Mouse (Mus musculus) heart, embryonic 14.5 days (tissue): ENCODE results near the gene Cacng1. TPM values are rescaled to one million over a fixed set of nuclear protein-coding genes. Genes with fewer than 3 reads are reported as not detected.

Experiments used
- ATAC-seq: fragments of 200-750 bp; cut with Nextera tagmentation; 2 replicates; pipeline ENCODE4 v1.8.0; 2017; ENCODE audit warnings: low read depth, moderate TSS enrichment; ENCODE audit not compliant: insufficient number of reproducible peaks, insufficient read depth, low FRiP score
- H3K27ac ChIP-seq, 2 experiments: fragments of 200-500 bp in 1 of 2; fragments of 300-500 bp in 1 of 2; sonication (generic) in 1 of 2; replicated peaks in 1 of 2; 2 replicates each; pipeline ENCODE4 v1.5.1; 2012 to 2014; ENCODE audit warnings: low read depth in 2 of 2, low read length in 2 of 2, control low read depth in 1 of 2, mild to moderate bottlenecking in 1 of 2, mixed read lengths in 1 of 2; ENCODE audit not compliant: control insufficient read depth in 1 of 2, insufficient read depth in 1 of 2
- H3K27me3 ChIP-seq: fragments of 300-500 bp; sonication (generic); 2 replicates; pipeline ENCODE4 v1.6.1; 2014; ENCODE audit warnings: mild to moderate bottlenecking, low read length, control low read depth; ENCODE audit not compliant: control insufficient read depth, insufficient read depth
- H3K36me3 ChIP-seq: fragments of 300-500 bp; sonication (generic); 2 replicates; pipeline ENCODE4 v1.6.1; 2014; ENCODE audit warnings: mild to moderate bottlenecking, control low read depth, low read length, mixed read lengths; ENCODE audit not compliant: control insufficient read depth, insufficient read depth
- H3K4me1 ChIP-seq, 2 experiments: fragments of 200-500 bp in 1 of 2; fragments of 300-500 bp in 1 of 2; sonication (generic) in 1 of 2; 2 replicates each; pipeline ENCODE4 v1.6.1; 2012 to 2014; ENCODE audit warnings: low read length in 2 of 2, control low read depth in 1 of 2, mixed read lengths in 1 of 2; ENCODE audit not compliant: control insufficient read depth in 2 of 2, insufficient read depth in 2 of 2
- H3K4me2 ChIP-seq: fragments of 300-500 bp; sonication (generic); 2 replicates; pipeline ENCODE4 v1.6.1; 2014; ENCODE audit warnings: mild to moderate bottlenecking, low read length
- H3K4me3 ChIP-seq, 2 experiments: fragments of 200-500 bp in 1 of 2; fragments of 300-500 bp in 1 of 2; sonication (generic) in 1 of 2; 2 replicates each; pipeline ENCODE4 v1.5.1; 2012 to 2014; ENCODE audit warnings: low read length in 2 of 2, mild to moderate bottlenecking in 2 of 2, control low read depth in 1 of 2, low read depth in 1 of 2, moderate library complexity in 1 of 2; ENCODE audit not compliant: control insufficient read depth in 1 of 2, insufficient read depth in 1 of 2
- H3K9ac ChIP-seq: fragments of 300-500 bp; sonication (generic); 2 replicates; pipeline ENCODE4 v1.6.1; 2014; ENCODE audit warnings: mild to moderate bottlenecking, low read length
- H3K9me3 ChIP-seq: fragments of 300-500 bp; sonication (generic); 2 replicates; pipeline ENCODE4 v1.6.1; 2016; ENCODE audit warnings: low read length, control low read depth; ENCODE audit not compliant: control insufficient read depth
- WGBS: fragments of 180-500 bp; shearing (Covaris S2); extraction: QIAGEN DNeasy Blood & Tissue Kit; methylation state at CpG from one replicate; pipeline ENCODE4 v1.1.7; 2014; 5-methylcytosine and 5-hydroxymethylcytosine counted together
- polyA plus RNA-seq: library from polyadenylated mRNA; unstranded; fragments of >200 nt; fragmentation: Nextera tagmentation; extraction: Ambion mirVana; gene quantifications from 2 replicates; pipeline ENCODE4 v1.2.1, GENCODE M21; 2014

Cacng1 gene
- polyA plus RNA-seq, 1 experiment from 2014 or later: 0.32 TPM

GRCm38 (mm10) chr11:107743100-107743499 lies 26.8 kb upstream of the Cacng1 start:
- Histone ChIP-seq H3K4me1 (no peaks in the 10 kb centered on the region), H3K9me3 (no peaks in the 10 kb centered on the region), H3K27me3 (no peaks in the 10 kb centered on the region), H3K4me2 (no peak overlapping the region), H3K4me3 (no peak overlapping the region), H3K36me3 (no peaks in the 10 kb centered on the region), H3K27ac (no peak overlapping the region), H3K9ac (no peak overlapping the region)
- ATAC-seq: no peak
- 49% methylated on average over 3 of the region's 3 CpGs for WGBS

DNA sequence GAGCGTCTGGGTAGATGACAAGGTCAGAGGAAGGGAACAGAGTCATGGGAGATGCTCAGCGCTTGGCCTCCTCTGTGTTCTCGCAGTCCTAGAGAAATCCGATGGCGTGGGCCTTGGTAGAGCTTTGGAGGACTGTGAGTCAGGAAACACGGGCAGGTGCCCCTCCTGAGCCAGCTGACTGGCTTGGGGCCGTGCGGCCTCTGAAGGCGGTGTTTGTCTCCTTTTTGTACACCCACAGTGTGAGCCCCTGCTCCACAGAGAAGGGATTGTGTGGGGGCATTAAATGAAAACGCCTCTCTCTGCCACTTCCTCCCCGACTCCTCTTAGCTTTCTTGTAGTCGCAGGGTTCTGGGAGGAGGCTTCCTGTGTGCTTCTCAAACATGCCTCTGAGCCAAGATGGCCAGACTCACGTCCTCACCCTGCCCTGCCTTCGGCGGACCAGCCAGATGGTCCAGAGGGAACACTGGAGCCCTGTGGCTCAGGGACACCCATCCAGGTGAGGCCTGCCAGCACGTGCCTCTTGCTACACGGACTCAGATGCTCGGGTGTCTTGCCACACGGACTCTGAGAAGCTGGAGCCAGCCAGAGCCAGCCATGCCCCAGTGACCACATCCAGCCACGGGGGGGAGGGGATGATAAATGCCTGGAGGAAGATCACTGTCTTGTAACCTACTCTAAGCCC lies 22.2 kb upstream of the Cacng1 start:
- 80% methylated on average over 20 of the region's 20 CpGs for WGBS
- no peak overlapping the region for H3K9ac ChIP-seq
- H3K4me3 ChIP-seq: no peak overlapping the region
- ATAC-seq: no peak
- H3K4me2 ChIP-seq: no peak overlapping the region
- H3K36me3 ChIP-seq: no peaks in the 10 kb centered on the region
- H3K4me1 ChIP-seq: no peaks in the 10 kb centered on the region
- H3K27ac ChIP-seq: no peak overlapping the region
- H3K9me3 ChIP-seq: no peaks in the 10 kb centered on the region
- no peaks in the 10 kb centered on the region for H3K27me3 ChIP-seq

DNA sequence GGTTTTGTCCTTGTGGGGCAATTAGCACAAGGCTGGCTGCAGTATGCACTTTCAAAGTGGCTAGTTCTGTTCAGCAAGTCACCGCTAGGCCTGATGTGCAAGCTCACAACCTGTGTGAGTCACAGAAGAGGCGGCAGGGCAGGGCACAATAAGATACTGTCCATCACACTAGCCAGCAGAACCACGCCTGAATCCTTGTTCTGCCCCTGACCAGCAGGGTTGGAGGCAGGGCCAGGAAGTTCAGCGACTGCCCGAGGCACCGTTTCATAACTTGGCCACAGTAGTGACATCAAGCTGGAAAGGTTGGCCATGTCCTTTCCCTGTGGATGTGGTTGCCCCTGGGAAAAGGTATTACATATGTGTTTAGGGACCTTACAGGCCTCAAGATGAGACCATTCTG lies 21.6 kb upstream of the Cacng1 start:
- H3K9ac ChIP-seq: no peak overlapping the region
- H3K27me3 ChIP-seq: no peaks in the 10 kb centered on the region
- no peaks in the 10 kb centered on the region for H3K9me3 ChIP-seq
- no peak overlapping the region for H3K4me3 ChIP-seq
- 73% methylated on average over 6 of the region's 6 CpGs for WGBS
- no peaks in the 10 kb centered on the region for H3K4me1 ChIP-seq
- no peak overlapping the region for H3K4me2 ChIP-seq
- H3K27ac ChIP-seq: no peak overlapping the region
- no peaks in the 10 kb centered on the region for H3K36me3 ChIP-seq
- ATAC-seq: no peak

GRCm38 (mm10) chr11:107734133-107734532 lies 17.8 kb upstream of the Cacng1 start:
- H3K4me2 ChIP-seq: no peak overlapping the region
- no peaks in the 10 kb centered on the region for H3K4me1 ChIP-seq
- no peaks in the 10 kb centered on the region for H3K9me3 ChIP-seq
- no peak overlapping the region for H3K4me3 ChIP-seq
- no peaks in the 10 kb centered on the region for H3K27me3 ChIP-seq
- H3K27ac ChIP-seq: no peak overlapping the region
- no peak overlapping the region for H3K9ac ChIP-seq
- WGBS: 60% methylated on average over 7 of the region's 7 CpGs
- H3K36me3 ChIP-seq: no peaks in the 10 kb centered on the region
- ATAC-seq: no peak

DNA sequence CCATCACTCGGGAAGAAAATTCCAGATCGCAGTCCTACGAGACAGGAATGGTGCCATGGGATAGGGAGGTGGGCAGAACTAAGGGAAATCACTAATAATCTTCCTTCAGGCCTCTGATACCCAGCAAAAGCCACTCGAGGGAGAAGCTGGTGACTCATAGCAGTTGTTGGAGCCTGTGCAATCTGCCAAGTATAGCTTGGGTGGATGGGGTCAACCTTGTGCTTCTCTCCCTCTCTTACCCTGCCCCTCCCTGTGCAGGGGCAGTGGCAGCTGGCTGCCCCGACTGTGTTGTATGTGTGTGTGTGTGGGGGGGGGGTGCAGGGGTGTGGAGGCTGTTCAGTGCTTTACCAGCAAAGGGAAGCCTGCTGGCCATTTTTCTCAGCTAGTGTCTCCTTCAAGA lies 15.2 kb upstream of the Cacng1 start:
- no peaks in the 10 kb centered on the region for H3K4me1 ChIP-seq
- H3K36me3 ChIP-seq: no peaks in the 10 kb centered on the region
- no peak overlapping the region for H3K9ac ChIP-seq
- ATAC-seq: no peak
- no peaks in the 10 kb centered on the region for H3K9me3 ChIP-seq
- no peak overlapping the region for H3K4me3 ChIP-seq
- H3K27me3 ChIP-seq: no peaks in the 10 kb centered on the region
- no peak overlapping the region for H3K4me2 ChIP-seq
- WGBS: 53% methylated on average over 5 of the region's 5 CpGs
- no peak overlapping the region for H3K27ac ChIP-seq

DNA sequence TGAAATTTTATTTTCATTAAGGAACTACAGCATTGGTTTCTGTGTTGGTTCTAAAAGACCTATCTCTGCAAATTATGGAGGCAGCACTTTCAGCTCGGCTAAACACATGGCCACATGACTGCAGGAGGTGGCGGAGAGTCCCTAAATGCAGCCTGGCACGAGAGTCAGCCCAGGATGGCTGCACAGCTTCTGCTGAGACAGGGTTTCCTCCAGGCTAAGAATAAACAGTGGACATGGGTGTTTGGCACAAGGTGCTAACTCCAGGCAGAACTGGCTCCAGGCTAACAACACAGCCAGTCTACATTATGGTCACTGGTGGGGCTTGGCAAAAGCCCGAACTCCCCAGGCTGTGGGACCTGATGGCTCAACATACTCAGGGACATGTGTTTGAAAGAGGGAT lies 14.6 kb upstream of the Cacng1 start:
- 72% methylated on average over 4 of the region's 4 CpGs for WGBS
- H3K4me2 ChIP-seq: no peak overlapping the region
- no peaks in the 10 kb centered on the region for H3K36me3 ChIP-seq

GRCm38 (mm10) chr11:107729141-107729540 lies 12.8 kb upstream of the Cacng1 start:
- Histone ChIP-seq H3K27ac (no peak overlapping the region), H3K9me3 (no peaks in the 10 kb centered on the region), H3K36me3 (no peaks in the 10 kb centered on the region), H3K4me1 (no peaks in the 10 kb centered on the region), H3K4me2 (no peak overlapping the region), H3K4me3 (no peak overlapping the region), H3K27me3 (no peaks in the 10 kb centered on the region), H3K9ac (no peak overlapping the region)
- WGBS: 73% methylated on average over 7 of the region's 7 CpGs
- no peak for ATAC-seq

More for the DNA sequence above, 14.6 kb upstream of the Cacng1 start:
- H3K9ac ChIP-seq: no peak overlapping the region
- ATAC-seq: no peak
- H3K4me3 ChIP-seq: no peak overlapping the region
- H3K27ac ChIP-seq: no peak overlapping the region
- no peaks in the 10 kb centered on the region for H3K9me3 ChIP-seq
- H3K4me1 ChIP-seq: no peaks in the 10 kb centered on the region
- H3K27me3 ChIP-seq: no peaks in the 10 kb centered on the region
